Mouse (Mus musculus): Measurements from ENCODE around the gene Ktn1. TPM values are rescaled to one million over a fixed set of nuclear protein-coding genes. Genes with fewer than 3 reads are reported as not detected.

Gene Ktn1
- polyA plus RNA-seq, 1 experiment from 2014 or later: 113 TPM

GRCm38 (mm10) chr14:47740316-47740996 lies 92.2 kb downstream of the Ktn1 start:
- H3K9me3 ChIP-seq (ENCODE audit: control insufficient read depth, low read length): no peaks in the 10 kb centered on the region
- DNase-seq (ENCODE audit: low spot score): no peak
- no peaks in the 10 kb centered on the region for H3K4me1 ChIP-seq (replicated peaks; ENCODE audit: control insufficient read depth, insufficient read depth, low read length)
- no peak for ATAC-seq (ENCODE audit: low FRiP score)
- WGBS: 90% methylated on average over 5 of the region's 5 CpGs
- H3K27me3 ChIP-seq (ENCODE audit: control insufficient read depth, insufficient read depth, low read length): no peaks in the 10 kb centered on the region
- no peak overlapping the region for H3K9ac ChIP-seq (ENCODE audit: low read depth, low read length)
- H3K36me3 ChIP-seq (ENCODE audit: control insufficient read depth, insufficient read depth, low read length): peaks cover 2% of the 10 kb centered on the region; the same call in 1 of the 2 replicates
- no peak overlapping the region for H3K27ac ChIP-seq (ENCODE audit: low read depth, low read length)
- no peak overlapping the region for H3K4me3 ChIP-seq (ENCODE audit: low read depth, low read length)
- no peak overlapping the region for H3K4me2 ChIP-seq (replicated peaks; ENCODE audit: low read depth, low read length)

GRCm38 (mm10) chr14:47741046-47741445 lies 92.8 kb downstream of the Ktn1 start:
- 91% methylated on average over 2 of the region's 2 CpGs for WGBS
- ATAC-seq (ENCODE audit: low FRiP score): no peak
- no peaks in the 10 kb centered on the region for H3K9me3 ChIP-seq (ENCODE audit: control insufficient read depth, low read length)

GRCm38 (mm10) chr14:47742674-47743073 lies 94.4 kb downstream of the Ktn1 start:
- ATAC-seq (ENCODE audit: low FRiP score): no peak
- H3K9me3 ChIP-seq (ENCODE audit: control insufficient read depth, low read length): no peaks in the 10 kb centered on the region
- no peak overlapping the region for H3K4me2 ChIP-seq (replicated peaks; ENCODE audit: low read depth, low read length)
- DNase-seq (ENCODE audit: low spot score): no peak
- no peaks in the 10 kb centered on the region for H3K27me3 ChIP-seq (ENCODE audit: control insufficient read depth, insufficient read depth, low read length)
- H3K27ac ChIP-seq (ENCODE audit: low read depth, low read length): no peak overlapping the region
- no peak overlapping the region for H3K4me3 ChIP-seq (ENCODE audit: low read depth, low read length)
- H3K9ac ChIP-seq (ENCODE audit: low read depth, low read length): no peak overlapping the region
- 94% methylated on average over 7 of the region's 7 CpGs for WGBS
- H3K36me3 ChIP-seq (ENCODE audit: control insufficient read depth, insufficient read depth, low read length): no peaks in the 10 kb centered on the region
- H3K4me1 ChIP-seq (replicated peaks; ENCODE audit: control insufficient read depth, insufficient read depth, low read length): no peaks in the 10 kb centered on the region

More at GRCm38 (mm10) chr14:47741046-47741445, 92.8 kb downstream of the Ktn1 start:
- Histone ChIP-seq H3K9ac (ENCODE audit: low read depth, low read length) (no peak overlapping the region), H3K4me2 (replicated peaks; ENCODE audit: low read depth, low read length) (no peak overlapping the region), H3K4me1 (replicated peaks; ENCODE audit: control insufficient read depth, insufficient read depth, low read length) (no peaks in the 10 kb centered on the region), H3K27ac (ENCODE audit: low read depth, low read length) (no peak overlapping the region), H3K36me3 (ENCODE audit: control insufficient read depth, insufficient read depth, low read length) (no peaks in the 10 kb centered on the region), H3K4me3 (ENCODE audit: low read depth, low read length) (no peak overlapping the region), H3K27me3 (ENCODE audit: control insufficient read depth, insufficient read depth, low read length) (no peaks in the 10 kb centered on the region)
- no peak for DNase-seq (ENCODE audit: low spot score)

- Histone ChIP-seq H3K27me3 (ENCODE audit: control insufficient read depth, insufficient read depth, low read length) (no peaks in the 10 kb centered on the region), H3K4me2 (replicated peaks; ENCODE audit: low read depth, low read length) (no peak overlapping the region), H3K9me3 (ENCODE audit: control insufficient read depth, low read length) (no peaks in the 10 kb centered on the region), H3K9ac (ENCODE audit: low read depth, low read length) (no peak overlapping the region), H3K4me3 (ENCODE audit: low read depth, low read length) (no peak overlapping the region), H3K36me3 (ENCODE audit: control insufficient read depth, insufficient read depth, low read length) (no peaks in the 10 kb centered on the region), H3K27ac (ENCODE audit: low read depth, low read length) (no peak overlapping the region), H3K4me1 (replicated peaks; ENCODE audit: control insufficient read depth, insufficient read depth, low read length) (no peaks in the 10 kb centered on the region)
- ATAC-seq (ENCODE audit: low FRiP score): no peak
- no peak for DNase-seq (ENCODE audit: low spot score)
- WGBS: 91% methylated on average over 4 of the region's 4 CpGs
These were observed 96.8 kb downstream of the Ktn1 start for GRCm38 (mm10) chr14:47745086-47745485.

- no peak for DNase-seq (ENCODE audit: low spot score)
- Histone ChIP-seq H3K4me2 (replicated peaks; ENCODE audit: low read depth, low read length) (no peak overlapping the region), H3K4me1 (replicated peaks; ENCODE audit: control insufficient read depth, insufficient read depth, low read length) (no peaks in the 10 kb centered on the region), H3K27ac (ENCODE audit: low read depth, low read length) (no peak overlapping the region), H3K4me3 (ENCODE audit: low read depth, low read length) (no peak overlapping the region), H3K9me3 (ENCODE audit: control insufficient read depth, low read length) (no peaks in the 10 kb centered on the region), H3K9ac (ENCODE audit: low read depth, low read length) (no peak overlapping the region), H3K36me3 (ENCODE audit: control insufficient read depth, insufficient read depth, low read length) (no peaks in the 10 kb centered on the region), H3K27me3 (ENCODE audit: control insufficient read depth, insufficient read depth, low read length) (no peaks in the 10 kb centered on the region)
- no peak for ATAC-seq (ENCODE audit: low FRiP score)
- 87% methylated on average over 9 of the region's 9 CpGs for WGBS
These were observed 99.3 kb downstream of the Ktn1 start for GRCm38 (mm10) chr14:47747536-47747935.

- no peak overlapping the region for H3K4me2 ChIP-seq (replicated peaks; ENCODE audit: low read depth, low read length)
- H3K36me3 ChIP-seq (ENCODE audit: control insufficient read depth, insufficient read depth, low read length): no peaks in the 10 kb centered on the region
- H3K27ac ChIP-seq (ENCODE audit: low read depth, low read length): no peak overlapping the region
- WGBS: 79% methylated on average over 3 of the region's 3 CpGs
- H3K9ac ChIP-seq (ENCODE audit: low read depth, low read length): no peak overlapping the region
- H3K9me3 ChIP-seq (ENCODE audit: control insufficient read depth, low read length): no peaks in the 10 kb centered on the region
- no peak for ATAC-seq (ENCODE audit: low FRiP score)
- no peaks in the 10 kb centered on the region for H3K27me3 ChIP-seq (ENCODE audit: control insufficient read depth, insufficient read depth, low read length)
- no peaks in the 10 kb centered on the region for H3K4me1 ChIP-seq (replicated peaks; ENCODE audit: control insufficient read depth, insufficient read depth, low read length)
- no peak overlapping the region for H3K4me3 ChIP-seq (ENCODE audit: low read depth, low read length)
- DNase-seq (ENCODE audit: low spot score): no peak
These were observed 100.5 kb downstream of the Ktn1 start for GRCm38 (mm10) chr14:47748714-47749113.

GRCm38 (mm10) chr14:47751422-47752205 lies 103.4 kb downstream of the Ktn1 start:
- H3K4me1 ChIP-seq (replicated peaks; ENCODE audit: control insufficient read depth, insufficient read depth, low read length): no peaks in the 10 kb centered on the region
- H3K27ac ChIP-seq (ENCODE audit: low read depth, low read length): no peak overlapping the region

GRCm38 (mm10) chr14:47753561-47753960 lies 105.3 kb downstream of the Ktn1 start:
- Histone ChIP-seq H3K9ac (ENCODE audit: low read depth, low read length) (no peak overlapping the region), H3K36me3 (ENCODE audit: control insufficient read depth, insufficient read depth, low read length) (no peaks in the 10 kb centered on the region), H3K4me1 (replicated peaks; ENCODE audit: control insufficient read depth, insufficient read depth, low read length) (no peaks in the 10 kb centered on the region), H3K27ac (ENCODE audit: low read depth, low read length) (no peak overlapping the region), H3K4me2 (replicated peaks; ENCODE audit: low read depth, low read length) (no peak overlapping the region), H3K9me3 (ENCODE audit: control insufficient read depth, low read length) (no peaks in the 10 kb centered on the region), H3K27me3 (ENCODE audit: control insufficient read depth, insufficient read depth, low read length) (no peaks in the 10 kb centered on the region), H3K4me3 (ENCODE audit: low read depth, low read length) (no peak overlapping the region)
- 65% methylated on average over 3 of the region's 3 CpGs for WGBS
- DNase-seq (ENCODE audit: low spot score) (no peak), ATAC-seq (ENCODE audit: low FRiP score) (no peak)

More at GRCm38 (mm10) chr14:47751422-47752205, 103.4 kb downstream of the Ktn1 start:
- no peaks in the 10 kb centered on the region for H3K36me3 ChIP-seq (ENCODE audit: control insufficient read depth, insufficient read depth, low read length)
- H3K27me3 ChIP-seq (ENCODE audit: control insufficient read depth, insufficient read depth, low read length): no peaks in the 10 kb centered on the region
- no peaks in the 10 kb centered on the region for H3K9me3 ChIP-seq (ENCODE audit: control insufficient read depth, low read length)
- no peak for ATAC-seq (ENCODE audit: low FRiP score)
- no peak overlapping the region for H3K4me3 ChIP-seq (ENCODE audit: low read depth, low read length)
- DNase-seq (ENCODE audit: low spot score): peak; percentile 76
- no peak overlapping the region for H3K9ac ChIP-seq (ENCODE audit: low read depth, low read length)
- 54% methylated on average over 8 of the region's 8 CpGs for WGBS
- H3K4me2 ChIP-seq (replicated peaks; ENCODE audit: low read depth, low read length): no peak overlapping the region
